In genomic region chr14:121034525-121034924, GRCm38 (mm10) we compare ENCODE assay signal across 8 mouse cellular contexts. TPM values are rescaled to one million over a fixed set of nuclear protein-coding genes. Genes with fewer than 3 reads are reported as not detected.
DNase-seq lines count a peak whose midpoint lies in the region; ATAC-seq and TF ChIP-seq lines count a peak whose summit lies in the region.

No protein-coding gene starts in this region.

- peak overlapping the region; percentile 96 for H3K4me2 ChIP-seq in embryonic facial prominence, embryonic 13.5 days
- H3K4me2 ChIP-seq in midbrain, embryonic 15.5 days = peak overlapping the region; percentile 80

- 0 out of 2 replicates have a peak, but pooled peaks cover 3% of the 10 kb centered on the region for H3K27me3 ChIP-seq in embryonic facial prominence, embryonic 13.5 days
- H3K27me3 ChIP-seq in limb, embryonic 10.5 days (ENCODE audit: low read depth, poor library complexity, severe bottlenecking) = peaks cover 17% of the 10 kb centered on the region
- H3K27me3 ChIP-seq in midbrain, embryonic 15.5 days (replicated peaks) = 0 out of 2 replicates have a peak, but pooled peaks cover 10% of the 10 kb centered on the region

- H3K4me3 ChIP-seq in ES-E14 (ENCODE audit: insufficient read depth in 1 of 2, low read depth in 1 of 2, low read length in 2 of 2, poor library complexity in 1 of 2, severe bottlenecking in 1 of 2) = peak overlapping the region; percentile 69 to 82; a peak in 3 of 4 replicates
- H3K4me3 ChIP-seq in embryonic facial prominence, embryonic 13.5 days = peak overlapping the region; percentile 94
- peak overlapping the region; percentile 97 for H3K4me3 ChIP-seq in limb, embryonic 10.5 days
- peak overlapping the region; percentile 85 for H3K4me3 ChIP-seq in midbrain, embryonic 15.5 days

- no peak for ATAC-seq in embryonic facial prominence, embryonic 13.5 days (ENCODE audit: insufficient number of reproducible peaks, insufficient read depth, low FRiP score, low TSS enrichment, low read depth)
- no peak for ATAC-seq in midbrain, embryonic 15.5 days (replicated peaks)
- ATAC-seq in monocyte, adult 5-6 weeks (replicated peaks; ENCODE audit: insufficient number of reproducible peaks, low FRiP score, low TSS enrichment, poor library complexity, severe bottlenecking) = no peak

- H3K9me3 ChIP-seq in ES-E14 (ENCODE audit: control insufficient read depth, insufficient read depth, low read depth, low read length) = no peaks in the 10 kb centered on the region
- H3K9me3 ChIP-seq in embryonic facial prominence, embryonic 13.5 days = no peaks in the 10 kb centered on the region
- no peaks in the 10 kb centered on the region for H3K9me3 ChIP-seq in limb, embryonic 10.5 days (replicated peaks)
- H3K9me3 ChIP-seq in midbrain, embryonic 15.5 days = no peaks in the 10 kb centered on the region

- in situ Hi-C loops in ES-E14 (cut with MboI; ENCODE audit: low sequenced_read_pairs in 2 of 2, unreplicated experiment in 2 of 2) = no loop called here

- no peak overlapping the region for H3K9ac ChIP-seq in ES-E14 (ENCODE audit: insufficient read depth, low read depth, low read length, poor library complexity, severe bottlenecking)
- H3K9ac ChIP-seq in embryonic facial prominence, embryonic 13.5 days = peak overlapping the region; percentile 96; the same call in 1 of the 2 replicates
- peak overlapping the region; percentile 97 for H3K9ac ChIP-seq in midbrain, embryonic 15.5 days

- no peaks in the 10 kb centered on the region for H3K36me3 ChIP-seq in ES-E14 (ENCODE audit: control insufficient read depth, insufficient read depth, low read length, poor library complexity, severe bottlenecking)
- H3K36me3 ChIP-seq in embryonic facial prominence, embryonic 13.5 days = no peaks in the 10 kb centered on the region
- H3K36me3 ChIP-seq in limb, embryonic 10.5 days = no peaks in the 10 kb centered on the region
- no peaks in the 10 kb centered on the region for H3K36me3 ChIP-seq in midbrain, embryonic 15.5 days (replicated peaks)

- H3K4me1 ChIP-seq in ES-E14 (ENCODE audit: control insufficient read depth in 2 of 2, insufficient read depth in 2 of 2, low read length in 2 of 2, poor library complexity in 1 of 2) = peaks cover 0 to 2% of the 10 kb centered on the region in 2 experiments; a peak in 1 of 4 replicates
- H3K4me1 ChIP-seq in embryonic facial prominence, embryonic 13.5 days = peaks cover 37% of the 10 kb centered on the region
- peaks cover 52% of the 10 kb centered on the region for H3K4me1 ChIP-seq in limb, embryonic 10.5 days
- peaks cover 36% of the 10 kb centered on the region for H3K4me1 ChIP-seq in midbrain, embryonic 15.5 days

- 10% methylated on average over 10 of the region's 10 CpGs for WGBS in embryonic facial prominence, embryonic 13.5 days
- 14% methylated on average over 10 of the region's 10 CpGs for WGBS in limb, embryonic 10.5 days
- WGBS in midbrain, embryonic 15.5 days = 17% methylated on average over 10 of the region's 10 CpGs

- intact Hi-C loops in heart, postnatal 36 days (cut with DNase I) = loop anchor here (5.0 kb wide), 1 partner anchor 418 kb away; no protein-coding TSS in a partner anchor

- no peak overlapping the region for H3K27ac ChIP-seq in ES-E14 (ENCODE audit: insufficient read depth, low read depth, low read length, poor library complexity, severe bottlenecking)
- H3K27ac ChIP-seq in embryonic facial prominence, embryonic 13.5 days = no peak overlapping the region
- no peak overlapping the region; the same call in 1 of the 2 replicates for H3K27ac ChIP-seq in limb, embryonic 10.5 days
- peak overlapping the region; percentile 90 for H3K27ac ChIP-seq in midbrain, embryonic 15.5 days

- DNase-seq in ES-E14 (ENCODE audit: low read depth, low spot score) = no peak
- peak; percentile 42 to 48 for DNase-seq in heart, postnatal 36 days
- no peak for DNase-seq in limb, embryonic 10.5 days (ENCODE audit: low spot score)
- DNase-seq in layer of hippocampus, adult 11-12 months (ENCODE audit: low spot score) = no peak
- no peak for DNase-seq in adrenal gland, adult 8-10 months

TF ChIP-seq in ES-E14, 5 proteins besides CTCF, POLR2A, EP300 and RAD21:
- TF ChIP-seq MAFK (IDR thresholded peaks at IDR 0.05; ENCODE audit: insufficient read depth, low read depth, low read length) (no peak), ZC3H11A (IDR thresholded peaks at IDR 0.05; ENCODE audit: borderline replicate concordance, low read depth, low read length) (no peak), CHD2 (IDR thresholded peaks at IDR 0.05; ENCODE audit: low read depth, low read length) (no peak), HCFC1 (IDR thresholded peaks at IDR 0.05; ENCODE audit: borderline replicate concordance, insufficient read depth, low read length) (no peak), ZNF384 (IDR thresholded peaks at IDR 0.05; ENCODE audit: low read depth, low read length) (no peak)

RNA-seq across cellular contexts. Expression of gene Farp1, which starts 0.5 kb away (rescaled TPM):
- 8.4 and 8.6 TPM in 2 replicates for total RNA-seq in ES-E14 (2012; rRNA removed)
- polyA plus RNA-seq in embryonic facial prominence, embryonic 13.5 days (2015; fragmentation: Nextera tagmentation; extraction: Ambion mirVana) = 38.7 and 39.6 TPM in 2 replicates
- total RNA-seq in heart, postnatal 36 days (2021) = 10 to 100 TPM; 10.4 to 10.8 TPM
- polyA plus RNA-seq in limb, embryonic 10.5 days (2016; fragmentation: Nextera tagmentation; extraction: Ambion mirVana) = 43.3 and 53.2 TPM in 2 replicates
- polyA plus RNA-seq in midbrain, embryonic 15.5 days (2015; fragmentation: Nextera tagmentation; extraction: Ambion mirVana) = 37.7 and 41.2 TPM in 2 replicates
- 0.38 to 4.8 TPM (median 1.9 TPM) in 3 replicates for total RNA-seq in monocyte, adult 5-6 weeks (2017)
- 10 to 100 TPM; 15.5 to 24.1 (median 21.4) TPM for total RNA-seq in adrenal gland, adult 8-10 months (2022)

Comparison
In these comparisons a context has a peak if more than half of its experiments do, and no peak if none do; other contexts are left out.
1. DNase-seq: peak in heart, postnatal 36 days (2 of 2); none in ES-E14 (single experiment), limb, embryonic 10.5 days (single experiment), layer of hippocampus, adult 11-12 months (single experiment) and adrenal gland, adult 8-10 months (single experiment).
2. Peak in every context shown above with its lines, with median percentiles within 50 percentile points of each other: H3K4me3 ChIP-seq.